Mouse (Mus musculus) spleen, postnatal 4 days (tissue): ENCODE data around the gene Eif5a.
"Not testable (repeated sequence)": the region's sequence is repeated elsewhere in the genome, so short reads cannot be mapped to it uniquely, and the experiment has no call there.

Experiments used
- DNase-seq, 2 experiments: peaks; one replicate each; pipeline ENCODE4 v3.0.0; 2022; ENCODE audit warnings: low spot score in 2 of 2

Eif5a gene

GRCm38 (mm10) chr11:69921114-69922011 lies at the start of gene Eif5a:
TSS of gene Eif5a (minus strand) at chr11:69921958.
- peak; percentile 100 for DNase-seq

GRCm38 (mm10) chr11:69970775-69971174 lies 49.0 kb upstream of the Eif5a start:
- DNase-seq: no peak

- no peak for DNase-seq
These were observed 48.5 kb upstream of the Eif5a start for GRCm38 (mm10) chr11:69970222-69970621.

- no peak for DNase-seq
These were observed 47.0 kb upstream of the Eif5a start for GRCm38 (mm10) chr11:69968793-69969192.

GRCm38 (mm10) chr11:69966860-69967517 lies 45.2 kb upstream of the Eif5a start:
- no peak for DNase-seq

GRCm38 (mm10) chr11:69966006-69966859 lies 44.5 kb upstream of the Eif5a start:
- no peak for DNase-seq

GRCm38 (mm10) chr11:69965271-69966005 lies 43.7 kb upstream of the Eif5a start:
- DNase-seq: no peak

- DNase-seq: no peak
These were observed 43.0 kb upstream of the Eif5a start, which contains the start of gene Cldn7 for GRCm38 (mm10) chr11:69964650-69965270. TSS of gene Cldn7 (plus strand) at chr11:69964779.

GRCm38 (mm10) chr11:69961841-69962240 lies 40.1 kb upstream of the Eif5a start:
- peak in 1 of 2 experiments; percentile 55 for DNase-seq

- peak in 1 of 2 experiments; percentile 72 for DNase-seq
These were observed 38.9 kb upstream of the Eif5a start for GRCm38 (mm10) chr11:69960616-69961015.

- no peak for DNase-seq
These were observed 34.5 kb upstream of the Eif5a start for GRCm38 (mm10) chr11:69956218-69956617.

GRCm38 (mm10) chr11:69955618-69956017 lies 33.9 kb upstream of the Eif5a start:
- not testable (repeated sequence) for DNase-seq

GRCm38 (mm10) chr11:69953267-69953915 lies 31.6 kb upstream of the Eif5a start:
- no peak for DNase-seq

- DNase-seq: no peak
These were observed 30.5 kb upstream of the Eif5a start for GRCm38 (mm10) chr11:69952274-69952673.

- DNase-seq: peak in 1 of 2 experiments; percentile 80
These were observed 29.2 kb upstream of the Eif5a start for GRCm38 (mm10) chr11:69950807-69951459.

GRCm38 (mm10) chr11:69948763-69949150 lies 27.0 kb upstream of the Eif5a start:
- DNase-seq: peak; percentile 91 to 97

GRCm38 (mm10) chr11:69948066-69948762 lies 26.5 kb upstream of the Eif5a start, which contains the start of gene Slc2a4:
TSS of gene Slc2a4 (minus strand) at chr11:69948188.
- peak; percentile 97 to 98 for DNase-seq

GRCm38 (mm10) chr11:69947337-69948065 lies 25.7 kb upstream of the Eif5a start:
- peak; percentile 69 to 83 for DNase-seq
